Mouse (Mus musculus) macrophage (primary cell): ENCODE measurements around the gene Ifrd2. TPM values are rescaled to one million over a fixed set of nuclear protein-coding genes. Genes with fewer than 3 reads are reported as not detected.

Experiments
- H3K27ac ChIP-seq: fragments of 350-480 bp; formaldehyde crosslinking; 2 replicates; pipeline ENCODE4 v1.9.0; 2021
- H3K36me3 ChIP-seq: fragments of 350-480 bp; formaldehyde crosslinking; 2 replicates; pipeline ENCODE4 v1.9.0; 2021; ENCODE audit errors: inconsistent target
- H3K4me3 ChIP-seq: fragments of 350-480 bp; formaldehyde crosslinking; 2 replicates; pipeline ENCODE4 v1.9.0; 2021; ENCODE audit errors: inconsistent target
- H3K79me2 ChIP-seq: fragments of 350-480 bp; formaldehyde crosslinking; 2 replicates; pipeline ENCODE4 v1.9.0; 2021; ENCODE audit errors: inconsistent target
- WGBS: methylation state at CpG from one replicate; pipeline ENCODE4 v1.1.7; 2026; ENCODE audit warnings: inconsistent platforms; ENCODE audit not compliant: missing documents; 5-methylcytosine and 5-hydroxymethylcytosine counted together
- polyA plus RNA-seq: library from polyadenylated mRNA; stranded (reverse); fragments of 250-400 nt; gene quantifications from 3 replicates; pipeline ENCODE4 v1.2.4, GENCODE M21; 2018; ENCODE audit warnings: inconsistent platforms

Ifrd2 gene
- polyA plus RNA-seq, 1 experiment from 2014 or later, result 10.0 TPM

DNA sequence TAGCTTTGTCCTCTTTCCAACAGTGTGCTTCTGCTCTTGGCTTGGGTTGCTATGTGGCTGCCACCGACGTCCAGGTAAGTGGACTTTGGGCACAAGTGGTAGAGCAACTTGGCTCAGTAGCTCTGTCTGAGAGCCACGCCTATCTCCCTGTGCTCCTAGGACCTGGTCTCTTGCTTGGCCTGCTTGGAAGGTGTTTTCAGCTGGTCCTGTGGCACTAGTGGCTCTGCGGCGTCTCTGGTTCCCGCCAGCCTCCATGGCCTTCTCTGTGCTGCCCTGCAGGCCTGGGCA is 3.3 kb downstream of the Ifrd2 start:
- 92% methylated on average over 6 of the region's 6 CpGs for WGBS
- Histone ChIP-seq H3K36me3 (peaks cover 16% of the 10 kb centered on the region; the same call in 1 of the 2 replicates), H3K4me3 (no peak overlapping the region), H3K27ac (no peak overlapping the region), H3K79me2 (peaks cover 13% of the 10 kb centered on the region; the same call in 1 of the 2 replicates)

DNA sequence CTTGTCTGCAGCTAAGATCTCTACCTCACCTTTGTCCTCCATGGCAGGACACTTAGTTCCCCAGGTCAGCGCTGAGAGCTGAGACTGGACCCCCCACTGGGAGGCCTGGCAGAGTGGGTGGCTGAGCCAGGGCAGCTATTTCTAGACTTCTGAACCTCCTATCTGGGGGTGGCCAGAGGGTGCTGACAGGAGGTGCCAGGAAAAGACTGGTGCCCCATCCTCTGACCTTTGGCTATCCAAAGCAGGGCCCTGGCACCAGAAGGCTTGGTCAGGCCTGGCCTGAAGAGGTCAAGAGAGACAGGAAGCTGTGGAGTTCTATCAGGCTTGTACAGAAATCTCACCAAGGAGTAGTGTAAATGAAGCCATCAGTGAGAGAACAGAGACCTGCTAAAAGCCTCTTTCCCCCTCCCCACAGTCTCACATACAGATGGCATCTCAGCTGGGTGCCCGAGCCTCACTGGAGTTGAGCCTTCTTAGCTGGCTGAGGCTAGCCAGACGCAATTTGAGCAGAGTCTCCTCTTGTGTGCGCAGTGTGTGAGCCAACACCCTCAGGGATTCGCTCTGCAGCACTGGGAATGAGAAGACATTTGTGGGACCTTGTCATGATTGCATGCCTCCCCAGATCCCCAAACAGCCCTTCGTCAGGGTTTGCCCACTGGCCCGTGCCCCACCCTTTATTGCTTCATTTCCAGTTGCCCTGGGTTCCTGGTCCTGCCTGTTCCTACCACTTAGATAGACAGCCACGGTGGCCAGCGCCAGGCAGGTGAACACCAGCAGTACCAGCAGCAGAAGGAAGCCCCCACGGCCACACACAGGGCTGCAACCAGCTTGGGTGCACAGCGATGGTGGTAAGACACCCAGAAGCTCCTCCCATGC is 5.9 kb downstream of the Ifrd2 start:
- Histone ChIP-seq H3K27ac (no peak overlapping the region), H3K36me3 (peaks cover 16% of the 10 kb centered on the region; the same call in 1 of the 2 replicates), H3K79me2 (peaks cover 8% of the 10 kb centered on the region; the same call in 1 of the 2 replicates), H3K4me3 (no peak overlapping the region)
- WGBS, result 83% methylated on average over 10 of the region's 11 CpGs

DNA sequence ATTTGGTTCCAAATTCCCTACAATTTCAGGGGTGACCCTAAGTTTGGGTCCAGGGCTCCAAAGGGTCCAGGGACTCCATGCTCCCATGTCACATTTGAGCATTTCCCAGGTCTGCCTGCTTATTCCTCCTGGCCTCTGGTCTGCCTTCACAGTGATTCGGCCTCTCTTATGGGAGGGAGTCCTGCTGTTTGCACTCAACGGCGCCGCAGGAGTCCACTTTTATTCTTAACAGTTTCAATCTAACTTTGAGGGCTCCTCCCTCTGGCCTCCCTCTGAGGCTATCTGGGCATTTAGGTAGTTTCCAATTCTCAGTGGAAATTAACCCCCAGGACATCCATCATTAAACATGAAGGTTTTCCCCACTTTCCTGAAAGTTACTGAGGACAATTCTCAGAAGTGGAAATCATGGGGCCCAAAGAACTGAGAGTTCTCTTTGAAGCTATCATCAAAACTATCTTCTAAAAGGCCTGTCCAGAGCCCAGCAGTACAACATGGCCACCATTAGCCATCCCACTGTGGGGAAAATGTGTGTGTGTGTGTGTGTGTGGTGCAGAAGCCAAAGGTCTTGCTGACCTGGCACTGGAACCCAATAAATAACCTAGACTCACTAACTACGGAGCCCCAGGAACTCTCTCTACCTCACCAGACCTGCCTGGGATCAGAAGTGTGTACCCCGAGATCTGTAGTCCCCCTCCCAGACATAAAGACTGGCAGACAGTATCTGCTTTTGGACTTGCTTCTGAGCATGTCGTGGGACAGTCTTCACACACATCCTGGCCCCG is 7.0 kb downstream of the Ifrd2 start:
- Histone ChIP-seq H3K4me3 (no peak overlapping the region), H3K36me3 (peaks cover 16% of the 10 kb centered on the region; the same call in 1 of the 2 replicates), H3K27ac (no peak overlapping the region), H3K79me2 (no peaks in the 10 kb centered on the region)
- WGBS, result 97% methylated on average over 8 of the region's 8 CpGs

DNA sequence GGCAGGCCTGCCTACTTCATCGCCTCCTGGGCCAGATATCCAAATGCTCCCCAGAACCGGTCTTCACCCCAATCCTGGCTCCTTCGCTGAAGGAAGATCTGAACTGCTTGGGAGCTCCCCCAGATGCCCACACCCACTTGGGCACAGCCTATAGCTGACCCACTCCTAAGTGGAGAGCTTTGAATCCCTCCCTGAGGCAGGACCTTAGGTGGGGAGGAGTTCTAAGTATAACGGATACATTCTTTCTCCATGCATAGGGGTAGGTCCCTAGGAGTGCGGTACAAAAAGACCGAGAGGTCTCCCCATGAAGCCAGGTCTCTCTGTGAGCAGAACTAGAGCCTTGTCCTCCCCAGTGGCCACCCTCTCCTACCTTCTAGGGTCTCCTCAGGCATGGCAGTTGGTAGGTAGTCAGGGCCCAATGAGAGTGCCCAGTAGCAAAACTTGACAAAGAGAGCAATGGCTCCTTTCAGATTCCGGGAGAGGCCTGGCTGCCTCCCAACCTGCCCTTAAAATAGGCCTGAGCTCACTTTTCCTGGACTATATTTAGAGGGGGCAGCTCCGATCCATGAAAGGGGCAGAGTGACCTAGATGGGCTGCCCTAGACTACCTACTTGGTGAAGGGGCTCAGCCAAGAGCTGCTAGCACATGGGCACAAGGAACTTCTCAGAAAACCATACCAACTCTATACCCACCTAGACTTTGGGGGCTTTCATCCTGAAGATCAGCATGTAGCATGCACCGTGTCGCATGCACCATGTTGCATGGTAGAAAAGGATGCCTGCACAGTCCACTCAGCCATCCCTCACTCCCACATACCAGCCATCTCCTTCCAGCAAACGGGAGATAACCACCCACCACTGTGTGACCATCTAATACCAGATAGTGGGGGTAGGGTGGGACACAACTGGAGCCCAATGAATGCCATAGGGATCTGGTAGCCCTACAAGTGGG is 9.5 kb downstream of the Ifrd2 start:
- Histone ChIP-seq H3K27ac (no peak overlapping the region), H3K79me2 (no peaks in the 10 kb centered on the region), H3K36me3 (peaks cover 6% of the 10 kb centered on the region; the same call in 1 of the 2 replicates), H3K4me3 (no peak overlapping the region)
- 94% methylated on average over 11 of the region's 11 CpGs for WGBS

DNA sequence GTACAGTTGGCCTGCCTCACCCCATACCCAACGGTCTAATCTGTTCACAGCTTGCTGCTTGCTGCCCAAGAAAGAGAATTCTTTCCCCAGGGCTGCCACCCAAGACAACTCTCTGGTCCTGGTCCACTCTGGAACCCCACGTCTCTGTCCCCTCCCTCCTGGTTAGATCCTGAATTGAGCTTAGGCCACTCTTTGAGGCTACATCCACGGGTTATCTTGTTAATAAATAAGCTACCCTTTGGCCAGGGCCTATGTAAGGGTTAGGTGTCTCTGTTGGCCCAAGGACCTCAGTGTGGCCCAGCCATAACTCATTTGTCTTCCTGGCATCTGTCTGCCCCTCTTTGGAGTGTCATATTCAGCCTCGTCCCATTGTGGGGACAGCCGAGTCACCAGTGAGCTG is 10.9 kb downstream of the Ifrd2 start:
- Histone ChIP-seq H3K4me3 (no peak overlapping the region), H3K36me3 (no peaks in the 10 kb centered on the region), H3K27ac (no peak overlapping the region), H3K79me2 (no peaks in the 10 kb centered on the region)
- 86% methylated on average over 5 of the region's 5 CpGs for WGBS

DNA sequence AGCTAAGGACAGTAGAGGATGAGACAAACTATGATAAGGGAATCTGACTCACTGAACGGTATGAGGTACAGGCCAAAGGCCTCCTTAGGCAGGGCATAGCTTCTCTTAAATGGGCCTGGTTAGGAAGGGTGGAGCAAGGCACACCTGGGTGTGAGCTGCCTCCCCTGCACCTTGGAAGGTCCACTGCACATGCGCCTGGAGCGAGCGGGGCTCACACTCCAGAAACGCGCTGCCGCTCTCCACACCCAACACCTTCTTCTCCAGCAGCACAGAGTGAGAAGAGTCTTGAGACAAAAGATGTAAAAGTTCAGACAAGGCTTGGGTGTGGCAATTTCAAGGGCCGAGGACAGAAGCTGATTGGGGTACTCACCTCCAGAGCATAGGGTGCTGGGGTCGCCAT is 12.0 kb downstream of the Ifrd2 start:
- H3K36me3 ChIP-seq, result no peaks in the 10 kb centered on the region

DNA sequence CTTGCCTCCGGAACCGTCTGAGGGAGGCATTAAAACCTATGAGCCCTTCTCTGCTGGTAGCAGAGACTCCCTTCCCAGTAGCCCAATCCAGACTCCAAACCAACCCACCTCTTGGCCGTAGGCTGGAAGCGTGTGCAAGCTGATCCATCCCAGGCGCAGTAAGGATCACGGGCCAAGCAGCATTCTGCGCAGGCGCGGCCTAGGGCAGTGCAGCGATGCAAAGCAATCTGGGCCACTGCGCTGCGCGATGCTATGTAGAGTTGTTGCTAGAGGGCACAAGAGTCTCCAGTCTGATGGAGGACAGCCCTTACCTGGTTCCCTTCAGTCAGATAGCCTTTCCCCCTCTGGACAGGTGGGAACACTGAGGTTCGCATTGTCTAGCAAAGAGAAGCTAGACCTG is 12.4 kb downstream of the Ifrd2 start:
- no peaks in the 10 kb centered on the region for H3K36me3 ChIP-seq
- H3K79me2 ChIP-seq, result no peaks in the 10 kb centered on the region
- H3K4me3 ChIP-seq, result no peak overlapping the region
- WGBS, result 86% methylated on average over 12 of the region's 14 CpGs
- no peak overlapping the region for H3K27ac ChIP-seq

More for the DNA sequence above, 12.0 kb downstream of the Ifrd2 start:
- 95% methylated on average over 9 of the region's 9 CpGs for WGBS
- Histone ChIP-seq H3K4me3 (no peak overlapping the region), H3K79me2 (no peaks in the 10 kb centered on the region), H3K27ac (no peak overlapping the region)

DNA sequence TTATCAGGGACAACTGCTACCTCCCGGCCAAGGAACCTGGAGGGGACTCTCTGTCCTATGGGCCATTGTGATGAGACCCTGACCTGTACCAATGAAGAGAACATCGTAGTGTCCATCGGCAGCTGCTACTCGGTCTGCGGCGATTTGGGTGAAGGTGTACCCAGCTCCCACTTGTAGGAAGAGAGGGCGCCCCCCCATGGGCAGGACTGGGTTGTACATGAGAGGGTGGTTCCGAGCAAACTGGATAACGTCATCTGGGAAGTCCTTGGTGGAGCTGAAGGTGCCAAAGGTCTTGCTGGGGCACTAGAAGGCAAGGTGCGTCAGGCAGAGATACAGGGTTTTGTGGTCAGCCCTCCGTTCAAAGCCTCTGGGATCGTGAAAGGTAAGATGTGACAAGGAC is 13.3 kb downstream of the Ifrd2 start:
- Histone ChIP-seq H3K27ac (no peak overlapping the region), H3K36me3 (no peaks in the 10 kb centered on the region), H3K4me3 (no peak overlapping the region), H3K79me2 (no peaks in the 10 kb centered on the region)
- 73% methylated on average over 12 of the region's 12 CpGs for WGBS

DNA sequence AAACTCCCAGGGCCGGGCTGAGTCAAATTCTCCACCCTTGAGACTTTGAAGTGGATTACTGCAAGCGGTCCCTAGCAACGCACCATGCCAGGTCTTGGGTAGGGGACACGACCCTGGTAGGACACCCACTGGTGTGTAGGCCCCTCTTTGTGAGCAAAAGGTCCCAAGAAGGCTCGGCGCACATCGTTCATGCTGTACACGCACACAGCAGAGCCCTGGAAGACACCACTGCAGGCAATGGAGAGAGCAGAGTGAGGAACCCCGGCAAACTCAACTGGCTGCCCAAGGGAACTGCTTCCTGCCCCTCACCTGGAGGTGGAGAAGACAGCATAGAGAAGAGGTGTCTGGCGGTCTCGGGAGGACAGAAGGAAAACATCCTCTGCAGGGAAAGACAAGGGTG is 13.8 kb downstream of the Ifrd2 start:
- WGBS, result 81% methylated on average over 11 of the region's 11 CpGs
- no peaks in the 10 kb centered on the region for H3K79me2 ChIP-seq

DNA sequence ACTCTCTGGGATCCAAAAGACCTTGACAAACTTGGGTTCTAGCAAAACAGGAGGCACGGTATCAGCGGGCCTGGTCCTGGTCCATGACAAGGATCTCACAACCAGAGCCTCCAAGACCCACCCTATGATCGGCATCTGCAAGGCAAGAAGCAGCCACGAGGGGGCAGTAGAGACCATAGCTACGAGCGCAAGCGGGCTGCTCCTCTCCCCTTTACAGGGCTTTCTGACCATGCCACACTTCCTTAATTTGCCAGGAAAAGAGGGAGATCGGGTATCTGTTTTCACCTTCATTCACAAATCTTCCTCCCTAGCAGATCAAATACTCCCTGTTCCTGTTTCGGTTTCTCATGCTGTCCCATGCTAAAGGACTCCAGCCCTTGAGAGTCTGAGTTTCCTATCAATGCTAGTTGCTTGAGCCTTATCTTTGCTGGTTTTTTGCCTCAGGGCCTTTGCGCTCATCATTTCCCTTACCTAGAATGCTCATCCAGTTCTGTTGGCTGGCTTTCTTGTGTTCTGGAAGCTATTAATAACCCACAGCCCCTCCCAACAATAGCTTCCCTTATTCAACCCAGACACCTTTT is 14.7 kb downstream of the Ifrd2 start:
- H3K79me2 ChIP-seq, result no peaks in the 10 kb centered on the region
- no peak overlapping the region for H3K4me3 ChIP-seq
- H3K36me3 ChIP-seq, result no peaks in the 10 kb centered on the region
- H3K27ac ChIP-seq, result no peak overlapping the region
- 10% methylated on average over 10 of the region's 10 CpGs for WGBS

More for the DNA sequence above, 13.8 kb downstream of the Ifrd2 start:
- Histone ChIP-seq H3K27ac (no peak overlapping the region), H3K4me3 (no peak overlapping the region), H3K36me3 (no peaks in the 10 kb centered on the region)

DNA sequence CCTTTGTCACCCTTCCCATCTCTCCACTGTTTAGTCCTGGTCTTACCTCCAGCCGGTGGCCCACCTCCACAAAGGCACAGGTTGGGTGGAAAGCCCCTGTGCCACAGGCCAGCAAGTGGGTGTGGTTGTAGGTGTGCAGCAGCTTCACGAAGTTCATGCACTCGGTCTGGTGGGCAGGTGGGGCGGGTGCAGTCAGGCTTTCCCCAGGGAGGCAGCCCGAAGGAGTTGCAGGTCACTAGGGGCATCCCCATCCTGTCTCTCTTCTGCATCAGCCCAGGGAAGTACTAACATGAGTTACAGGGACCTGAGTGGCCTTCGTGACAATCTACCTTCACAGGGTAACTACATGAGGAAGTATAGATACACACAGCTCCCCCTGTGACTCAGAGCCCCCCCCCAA is 15.8 kb downstream of the Ifrd2 start:
- 76% methylated on average over 6 of the region's 6 CpGs for WGBS
- no peaks in the 10 kb centered on the region for H3K79me2 ChIP-seq
- no peak overlapping the region for H3K4me3 ChIP-seq
- no peak overlapping the region for H3K27ac ChIP-seq
- no peaks in the 10 kb centered on the region for H3K36me3 ChIP-seq

DNA sequence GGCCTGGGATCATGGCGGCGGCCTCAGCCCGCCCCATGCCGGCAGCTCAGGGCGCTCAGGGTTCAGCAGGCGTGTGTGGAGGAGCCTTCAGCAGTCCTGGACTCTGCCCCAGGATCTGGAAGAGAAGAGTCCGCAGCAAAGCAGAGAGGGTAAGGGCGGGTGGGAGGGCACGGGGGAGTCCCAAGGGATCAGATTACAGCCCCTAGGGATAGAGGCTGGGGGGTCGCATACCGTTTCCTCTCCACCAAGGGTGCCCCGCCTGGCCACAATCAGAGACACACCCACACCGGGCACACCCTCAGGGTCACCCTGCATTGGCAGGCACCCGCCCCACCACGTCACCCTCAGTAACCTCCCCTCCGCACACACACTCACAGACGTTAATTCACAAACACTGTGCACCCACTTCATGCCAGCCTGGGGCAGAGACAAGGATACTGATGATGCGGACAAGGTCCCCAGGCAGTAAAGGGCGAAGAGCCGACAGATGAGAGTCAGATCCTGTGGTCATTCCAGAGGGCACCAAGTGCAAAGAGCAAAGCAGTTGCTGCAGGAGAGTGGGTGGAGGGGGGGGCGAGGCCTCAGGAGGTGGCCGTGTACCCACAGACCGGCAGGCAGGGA is 17.7 kb downstream of the Ifrd2 start:
- Histone ChIP-seq H3K4me3 (no peak overlapping the region), H3K36me3 (no peaks in the 10 kb centered on the region), H3K79me2 (no peaks in the 10 kb centered on the region), H3K27ac (no peak overlapping the region)
- 86% methylated on average over 22 of the region's 23 CpGs for WGBS

DNA sequence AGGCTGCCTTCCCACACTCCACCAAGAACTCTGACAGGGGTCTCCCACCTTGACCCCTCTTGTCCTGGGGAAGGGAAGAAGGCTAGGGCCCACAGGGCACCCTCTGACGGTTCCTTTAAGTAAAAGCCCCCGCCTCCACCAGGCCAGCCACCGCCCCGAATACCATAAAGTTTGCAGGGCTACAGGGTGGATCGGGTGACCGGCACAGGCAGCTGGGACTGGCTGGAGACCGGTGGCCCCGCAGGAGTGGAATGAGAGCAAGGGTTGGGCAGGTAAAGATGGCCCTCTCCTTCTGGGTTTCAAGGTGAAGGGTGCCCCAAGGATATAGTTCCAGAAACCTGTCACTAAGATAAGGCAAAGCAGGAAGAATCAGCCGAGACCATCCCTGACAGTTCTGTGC is 19.1 kb downstream of the Ifrd2 start:
- no peak overlapping the region for H3K4me3 ChIP-seq
- H3K79me2 ChIP-seq, result no peaks in the 10 kb centered on the region
- no peak overlapping the region for H3K27ac ChIP-seq
- 79% methylated on average over 8 of the region's 9 CpGs for WGBS
- no peaks in the 10 kb centered on the region for H3K36me3 ChIP-seq

DNA sequence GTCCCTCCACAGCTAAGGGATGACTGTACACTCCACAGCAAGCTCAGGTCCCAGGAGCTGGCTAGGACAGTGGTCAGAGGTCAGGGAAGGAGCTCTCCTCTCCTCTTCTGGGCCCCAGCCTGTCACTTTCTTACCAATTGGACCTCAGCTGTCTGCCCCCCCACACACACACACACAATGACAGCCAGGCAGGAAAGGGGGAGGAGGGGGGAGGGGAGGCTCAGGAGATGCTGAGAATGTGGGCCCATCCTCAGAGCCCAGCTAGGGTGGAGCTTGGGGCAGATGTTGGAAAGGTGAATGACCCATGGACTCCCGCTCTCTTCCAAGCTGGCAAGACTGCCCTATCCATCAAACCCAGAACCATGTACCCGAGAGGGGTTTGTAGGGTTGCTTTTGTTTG is 19.6 kb downstream of the Ifrd2 start:
- H3K79me2 ChIP-seq, result no peaks in the 10 kb centered on the region
- no peak overlapping the region for H3K27ac ChIP-seq
- H3K4me3 ChIP-seq, result no peak overlapping the region
- H3K36me3 ChIP-seq, result no peaks in the 10 kb centered on the region
- 93% methylated on average over 2 of the region's 2 CpGs for WGBS
